Mouse (Mus musculus) lung, adult 10 weeks (tissue): ENCODE data around the gene Olfr62. TPM values are rescaled to one million over a fixed set of nuclear protein-coding genes. Genes with fewer than 3 reads are reported as not detected.

Source experiments
- polyA plus RNA-seq: library from polyadenylated mRNA; stranded (reverse); fragments of 350-450 nt; fragmentation: Illumina TruSeq; extraction: RNeasy Lipid Tissue Mini Kit (QIAGEN cat#74804); gene quantifications from one replicate; pipeline ENCODE4 v1.2.3, GENCODE M21; 2014; ENCODE audit warnings: low read depth, low replicate concordance; ENCODE audit not compliant: insufficient read depth

Gene Olfr62
- polyA plus RNA-seq: not detected

DNA sequence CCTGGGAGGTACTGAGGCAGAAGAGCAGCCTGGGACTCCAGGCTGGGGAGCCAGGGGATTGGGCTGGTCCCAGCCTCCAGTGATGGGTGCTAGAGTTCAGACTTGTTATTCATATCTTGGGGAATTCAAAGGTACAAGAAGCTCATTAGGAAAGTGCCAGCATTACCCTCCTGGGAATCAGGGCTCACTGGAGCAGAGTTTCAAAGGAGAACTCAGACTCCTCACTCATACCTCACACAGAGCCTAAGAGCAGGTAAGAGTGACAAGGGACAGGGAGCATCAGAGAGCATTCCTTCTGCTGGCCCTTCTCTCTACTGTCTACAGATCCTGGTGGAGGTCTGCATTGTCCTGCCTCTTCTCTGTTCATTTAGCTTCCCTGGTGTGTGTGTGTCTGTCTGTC is at the start of gene Olfr62:
Gene Olfr62, plus strand, starts transcription at position 301 of the 400 bp plus-strand sequence.

DNA sequence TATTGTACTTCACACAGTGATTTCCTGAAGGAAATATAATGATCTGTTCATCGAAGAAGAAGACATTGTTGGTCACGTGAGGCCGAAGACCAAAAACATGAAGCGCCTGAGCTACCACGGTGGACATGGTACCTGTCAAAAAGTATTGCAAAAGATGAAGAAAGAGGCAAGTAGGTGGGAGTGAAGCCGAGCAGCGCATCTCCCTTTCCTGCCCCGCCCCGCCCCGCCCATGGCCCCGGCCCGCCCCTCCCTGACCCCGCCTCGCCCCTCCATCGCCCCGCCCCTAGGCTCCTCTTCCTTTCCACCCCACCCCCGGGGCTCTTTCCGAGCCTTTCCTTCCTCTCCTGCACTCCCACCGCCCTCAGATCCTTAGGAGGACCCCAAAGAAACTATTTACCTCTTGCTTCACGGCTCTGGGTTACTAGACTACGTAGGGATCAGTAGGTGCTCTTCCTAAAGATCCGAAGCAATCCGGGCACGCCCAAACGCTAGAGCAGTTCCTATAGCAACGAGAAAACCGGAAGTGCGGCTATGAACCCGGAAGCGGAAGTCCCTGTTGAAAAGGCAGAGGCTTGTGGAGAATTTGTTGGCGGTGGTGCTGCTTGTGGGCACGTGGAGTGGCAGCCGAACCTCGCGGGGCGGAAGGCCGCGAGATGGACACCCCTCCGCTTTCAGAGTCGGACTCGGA is 38.3 kb upstream of the Olfr62 start, which contains the start of the genes Cfap57 and Ebna1bp2:
Gene Cfap57, minus strand, starts transcription at position 499 of the 688 bp plus-strand sequence.
Gene Ebna1bp2, plus strand, starts transcription at position 521 of the 688 bp plus-strand sequence.

DNA sequence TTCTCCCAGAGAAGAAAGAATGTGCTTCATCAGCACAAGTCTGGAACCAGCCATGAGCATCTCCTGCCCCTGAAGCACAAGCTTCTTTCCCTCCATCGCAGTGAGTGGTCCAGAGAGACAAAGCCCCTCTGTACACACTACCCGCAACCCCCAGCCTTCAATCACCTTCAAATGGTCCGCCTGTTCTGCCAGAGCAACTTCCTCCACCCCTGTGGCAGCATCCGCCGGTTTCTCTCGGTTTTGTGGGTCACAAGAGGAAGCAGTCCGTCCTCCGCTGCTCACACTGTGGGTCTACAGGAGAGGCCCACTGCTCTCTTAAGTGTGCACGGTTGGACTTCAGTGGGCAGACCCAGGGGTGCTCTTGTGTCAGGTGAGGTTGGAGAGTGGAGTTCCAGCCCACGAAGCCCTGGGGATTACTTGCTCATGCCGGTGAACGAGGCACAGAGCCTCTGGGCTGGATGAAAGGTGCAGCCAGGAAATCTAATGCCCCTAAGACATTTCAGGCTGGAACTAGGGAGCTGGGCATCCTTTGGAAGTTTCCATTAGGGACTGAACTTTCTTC is 33.7 kb downstream of the Olfr62 start, which contains the start of gene Olfr1342:
Gene Olfr1342, minus strand, starts transcription at position 345 of the 562 bp plus-strand sequence.

DNA sequence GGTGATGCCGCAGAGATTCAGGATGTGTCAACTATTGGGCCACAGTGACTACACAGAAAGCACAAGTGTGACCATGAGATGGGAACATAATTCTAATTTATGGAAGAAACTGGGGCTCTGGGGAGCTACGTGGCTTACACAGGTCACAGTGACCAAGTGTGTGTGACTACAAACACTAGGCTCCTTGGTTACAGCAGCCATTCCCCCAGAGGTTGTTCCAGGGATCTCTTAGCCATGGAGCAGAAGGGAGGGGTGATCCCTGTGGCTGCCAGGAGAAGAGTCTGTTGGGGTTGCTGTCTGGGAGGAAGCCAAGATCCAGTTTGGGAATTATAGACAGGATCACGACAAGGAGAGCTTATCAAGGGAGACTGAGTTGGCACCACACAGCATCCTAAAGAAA is 44.5 kb downstream of the Olfr62 start, which contains the start of gene Olfr1341:
Gene Olfr1341, plus strand, starts transcription at position 301 of the 400 bp plus-strand sequence.

Other genes with a start within 250 kb of the Olfr62 start
- 11.1 TPM for gene Szt2, start 249.7 kb upstream of the Olfr62 start, polyA plus RNA-seq
- 49.6 TPM for gene Med8, start 249.6 kb upstream of the Olfr62 start, polyA plus RNA-seq
- gene Elovl1, start 230.9 kb upstream of the Olfr62 start, polyA plus RNA-seq: 323 TPM
- 2.9 TPM for gene Cdc20, start 221.6 kb upstream of the Olfr62 start, polyA plus RNA-seq
- gene Mpl, start 201.4 kb upstream of the Olfr62 start, polyA plus RNA-seq: 0.10 TPM
- 69.8 TPM for gene Tie1, start 168.9 kb upstream of the Olfr62 start, polyA plus RNA-seq
- 12.1 TPM for gene 2610528J11Rik, start 132.0 kb upstream of the Olfr62 start, polyA plus RNA-seq
- 11.6 TPM for gene Tmem125, start 114.9 kb upstream of the Olfr62 start, polyA plus RNA-seq
- gene Cfap57, start 38.2 kb upstream of the Olfr62 start, polyA plus RNA-seq: 2.5 TPM
- gene Ebna1bp2, start 38.2 kb upstream of the Olfr62 start, polyA plus RNA-seq: 50.0 TPM
- gene Olfr1342, start 33.8 kb downstream of the Olfr62 start, polyA plus RNA-seq: 0.24 TPM
- not detected for gene Olfr1341, start 44.6 kb downstream of the Olfr62 start, polyA plus RNA-seq
- not detected for gene Olfr1340, start 61.2 kb downstream of the Olfr62 start, polyA plus RNA-seq
- gene Olfr1339, start 73.2 kb downstream of the Olfr62 start, polyA plus RNA-seq: not detected
- gene Olfr1338, start 99.8 kb downstream of the Olfr62 start, polyA plus RNA-seq: not detected
- gene Olfr1337, start 123.6 kb downstream of the Olfr62 start, polyA plus RNA-seq: not detected
- gene Olfr1335, start 151.0 kb downstream of the Olfr62 start, polyA plus RNA-seq: not detected
- gene Olfr1333, start 177.3 kb downstream of the Olfr62 start, polyA plus RNA-seq: not detected
- not detected for gene Olfr1331, start 205.7 kb downstream of the Olfr62 start, polyA plus RNA-seq
- not detected for gene Olfr1330, start 229.6 kb downstream of the Olfr62 start, polyA plus RNA-seq